Mouse (Mus musculus): Measurements from ENCODE around the gene Acan.

DNA sequence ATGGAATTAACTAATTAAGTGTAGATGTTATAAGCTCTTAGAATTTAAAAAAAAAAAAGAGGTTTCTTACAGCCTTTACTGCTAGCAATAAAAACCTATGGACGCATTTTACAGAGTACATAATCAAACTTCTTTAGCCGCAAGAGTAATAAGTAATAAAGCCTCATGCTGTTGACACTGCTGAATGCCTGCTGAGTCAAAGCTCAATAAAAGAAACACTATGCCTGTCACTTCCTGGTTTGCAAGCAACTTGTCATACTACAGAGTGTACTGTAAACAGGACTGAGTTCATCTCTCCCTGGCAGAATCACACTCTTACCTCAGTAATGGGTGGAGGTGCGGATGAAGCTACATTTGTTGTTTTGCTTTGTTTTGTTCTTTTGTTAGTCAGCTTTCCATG lies 24.1 kb upstream of the Acan start:
- no peak for TF ChIP-seq CTCF (IDR thresholded peaks at IDR 0.05; ENCODE audit: low read depth, low read length)
- no peak for TF ChIP-seq POLR2A (IDR thresholded peaks at IDR 0.05; ENCODE audit: extremely low read depth, insufficient read depth, low read length)
